Mouse (Mus musculus): Measurements from ENCODE around the gene Itln1. TPM values are rescaled to one million over a fixed set of nuclear protein-coding genes. Genes with fewer than 3 reads are reported as not detected.

Gene Itln1
- not detected in 2 replicates for total RNA-seq (2012; rRNA removed)

DNA sequence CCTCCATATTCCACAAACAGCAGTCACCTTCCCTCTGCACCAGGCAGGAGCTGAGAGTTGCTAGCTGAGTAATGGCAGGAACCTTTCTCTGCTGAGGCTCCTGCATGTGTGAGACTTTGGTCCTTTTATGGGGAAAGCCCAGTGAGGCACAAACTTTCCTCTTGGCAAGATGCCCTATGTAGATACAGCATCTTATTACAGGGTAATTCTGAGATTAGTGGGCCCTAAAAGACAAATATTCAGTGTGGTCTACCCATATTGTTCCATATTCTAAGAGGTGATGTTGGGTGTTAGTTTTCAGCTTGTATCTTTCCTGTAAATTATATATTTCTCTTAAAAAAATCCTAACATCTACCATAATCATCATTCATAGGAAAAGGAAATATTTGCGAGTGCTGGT is at the start of gene Itln1:
Gene Itln1 (minus strand): TSS at position 101 of the 400 bp plus-strand sequence.
- Histone ChIP-seq H3K4me1 (ENCODE audit: control insufficient read depth in 2 of 2, insufficient read depth in 2 of 2, low read length in 2 of 2, poor library complexity in 1 of 2) (no peaks in the 10 kb centered on the region), H3K36me3 (ENCODE audit: control insufficient read depth, insufficient read depth, low read length, poor library complexity, severe bottlenecking) (no peaks in the 10 kb centered on the region), H3K4me3 (ENCODE audit: insufficient read depth in 1 of 2, low read depth in 1 of 2, low read length in 2 of 2, poor library complexity in 1 of 2, severe bottlenecking in 1 of 2) (no peak within 1 kb of the TSS), H3K27ac (ENCODE audit: insufficient read depth, low read depth, low read length, poor library complexity, severe bottlenecking) (no peak within 1 kb of the TSS), H3K9ac (ENCODE audit: insufficient read depth, low read depth, low read length, poor library complexity, severe bottlenecking) (no peak within 1 kb of the TSS), H3K9me3 (ENCODE audit: control insufficient read depth, insufficient read depth, low read depth, low read length) (0 out of 2 replicates have a peak, but pooled peaks cover 1% of the 10 kb centered on the region)
- in situ Hi-C loops (cut with MboI; ENCODE audit: low sequenced_read_pairs in 2 of 2, unreplicated experiment in 2 of 2): no loop called here
- TF ChIP-seq CHD2 (IDR thresholded peaks at IDR 0.05; ENCODE audit: low read depth, low read length) (no peak), HCFC1 (IDR thresholded peaks at IDR 0.05; ENCODE audit: borderline replicate concordance, insufficient read depth, low read length) (no peak)
- no peak for DNase-seq (ENCODE audit: low read depth, low spot score)

GRCm38 (mm10) chr1:171584584-171584983 is 49.5 kb upstream of the Itln1 start:
- Histone ChIP-seq H3K9ac (ENCODE audit: insufficient read depth, low read depth, low read length, poor library complexity, severe bottlenecking) (no peak overlapping the region), H3K27ac (ENCODE audit: insufficient read depth, low read depth, low read length, poor library complexity, severe bottlenecking) (no peak overlapping the region), H3K36me3 (ENCODE audit: control insufficient read depth, insufficient read depth, low read length, poor library complexity, severe bottlenecking) (no peaks in the 10 kb centered on the region), H3K4me1 (ENCODE audit: control insufficient read depth in 2 of 2, insufficient read depth in 2 of 2, low read length in 2 of 2, poor library complexity in 1 of 2) (no peaks in the 10 kb centered on the region), H3K9me3 (ENCODE audit: control insufficient read depth, insufficient read depth, low read depth, low read length) (no peaks in the 10 kb centered on the region), H3K4me3 (ENCODE audit: insufficient read depth in 1 of 2, low read depth in 1 of 2, low read length in 2 of 2, poor library complexity in 1 of 2, severe bottlenecking in 1 of 2) (no peak overlapping the region)
- DNase-seq (ENCODE audit: low read depth, low spot score): no peak
- TF ChIP-seq ZNF384 (IDR thresholded peaks at IDR 0.05; ENCODE audit: low read depth, low read length) (no peak), CHD2 (IDR thresholded peaks at IDR 0.05; ENCODE audit: low read depth, low read length) (no peak), MAFK (IDR thresholded peaks at IDR 0.05; ENCODE audit: insufficient read depth, low read depth, low read length) (no peak), ZC3H11A (IDR thresholded peaks at IDR 0.05; ENCODE audit: borderline replicate concordance, low read depth, low read length) (no peak), HCFC1 (IDR thresholded peaks at IDR 0.05; ENCODE audit: borderline replicate concordance, insufficient read depth, low read length) (no peak)
- in situ Hi-C loops (cut with MboI; ENCODE audit: low sequenced_read_pairs in 2 of 2, unreplicated experiment in 2 of 2): no loop called here

- in situ Hi-C loops (cut with MboI; ENCODE audit: low sequenced_read_pairs in 2 of 2, unreplicated experiment in 2 of 2): no loop called here
- H3K27ac ChIP-seq (ENCODE audit: insufficient read depth, low read depth, low read length, poor library complexity, severe bottlenecking): no peak overlapping the region
- TF ChIP-seq MAFK (IDR thresholded peaks at IDR 0.05; ENCODE audit: insufficient read depth, low read depth, low read length) (no peak), ZC3H11A (IDR thresholded peaks at IDR 0.05; ENCODE audit: borderline replicate concordance, low read depth, low read length) (no peak), ZNF384 (IDR thresholded peaks at IDR 0.05; ENCODE audit: low read depth, low read length) (no peak), CHD2 (IDR thresholded peaks at IDR 0.05; ENCODE audit: low read depth, low read length) (no peak), HCFC1 (IDR thresholded peaks at IDR 0.05; ENCODE audit: borderline replicate concordance, insufficient read depth, low read length) (no peak)
Observed at GRCm38 (mm10) chr1:171577168-171577567, 42.1 kb upstream of the Itln1 start.

GRCm38 (mm10) chr1:171568436-171568835 is 33.3 kb upstream of the Itln1 start:
- Histone ChIP-seq H3K4me1 (ENCODE audit: control insufficient read depth in 2 of 2, insufficient read depth in 2 of 2, low read length in 2 of 2, poor library complexity in 1 of 2) (no peaks in the 10 kb centered on the region), H3K9ac (ENCODE audit: insufficient read depth, low read depth, low read length, poor library complexity, severe bottlenecking) (no peak overlapping the region), H3K36me3 (ENCODE audit: control insufficient read depth, insufficient read depth, low read length, poor library complexity, severe bottlenecking) (no peaks in the 10 kb centered on the region), H3K9me3 (ENCODE audit: control insufficient read depth, insufficient read depth, low read depth, low read length) (no peaks in the 10 kb centered on the region), H3K27ac (ENCODE audit: insufficient read depth, low read depth, low read length, poor library complexity, severe bottlenecking) (no peak overlapping the region), H3K4me3 (ENCODE audit: insufficient read depth in 1 of 2, low read depth in 1 of 2, low read length in 2 of 2, poor library complexity in 1 of 2, severe bottlenecking in 1 of 2) (no peak overlapping the region)
- TF ChIP-seq ZNF384 (IDR thresholded peaks at IDR 0.05; ENCODE audit: low read depth, low read length) (no peak), HCFC1 (IDR thresholded peaks at IDR 0.05; ENCODE audit: borderline replicate concordance, insufficient read depth, low read length) (no peak), MAFK (IDR thresholded peaks at IDR 0.05; ENCODE audit: insufficient read depth, low read depth, low read length) (no peak), CHD2 (IDR thresholded peaks at IDR 0.05; ENCODE audit: low read depth, low read length) (no peak), ZC3H11A (IDR thresholded peaks at IDR 0.05; ENCODE audit: borderline replicate concordance, low read depth, low read length) (no peak)
- in situ Hi-C loops (cut with MboI; ENCODE audit: low sequenced_read_pairs in 2 of 2, unreplicated experiment in 2 of 2): loop anchor here (5.0 kb wide), 1 partner anchor 41 kb away; no protein-coding TSS in a partner anchor
- DNase-seq (ENCODE audit: low read depth, low spot score): no peak

More at GRCm38 (mm10) chr1:171577168-171577567, 42.1 kb upstream of the Itln1 start:
- Histone ChIP-seq H3K4me3 (ENCODE audit: insufficient read depth in 1 of 2, low read depth in 1 of 2, low read length in 2 of 2, poor library complexity in 1 of 2, severe bottlenecking in 1 of 2) (no peak overlapping the region), H3K36me3 (ENCODE audit: control insufficient read depth, insufficient read depth, low read length, poor library complexity, severe bottlenecking) (no peaks in the 10 kb centered on the region), H3K9ac (ENCODE audit: insufficient read depth, low read depth, low read length, poor library complexity, severe bottlenecking) (no peak overlapping the region), H3K9me3 (ENCODE audit: control insufficient read depth, insufficient read depth, low read depth, low read length) (no peaks in the 10 kb centered on the region), H3K4me1 (ENCODE audit: control insufficient read depth in 2 of 2, insufficient read depth in 2 of 2, low read length in 2 of 2, poor library complexity in 1 of 2) (no peaks in the 10 kb centered on the region)
- DNase-seq (ENCODE audit: low read depth, low spot score): no peak

GRCm38 (mm10) chr1:171566777-171567176 is 31.7 kb upstream of the Itln1 start:
- TF ChIP-seq MAFK (IDR thresholded peaks at IDR 0.05; ENCODE audit: insufficient read depth, low read depth, low read length) (no peak), ZC3H11A (IDR thresholded peaks at IDR 0.05; ENCODE audit: borderline replicate concordance, low read depth, low read length) (0 out of 2 replicates have a peak, but pooled peaks have one; percentile 35)
- H3K9ac ChIP-seq (ENCODE audit: insufficient read depth, low read depth, low read length, poor library complexity, severe bottlenecking): no peak overlapping the region
- no peaks in the 10 kb centered on the region for H3K9me3 ChIP-seq (ENCODE audit: control insufficient read depth, insufficient read depth, low read depth, low read length)
- H3K4me1 ChIP-seq (ENCODE audit: control insufficient read depth in 2 of 2, insufficient read depth in 2 of 2, low read length in 2 of 2, poor library complexity in 1 of 2): no peaks in the 10 kb centered on the region
- peak; percentile 83 for DNase-seq (ENCODE audit: low read depth, low spot score)
- no peaks in the 10 kb centered on the region for H3K36me3 ChIP-seq (ENCODE audit: control insufficient read depth, insufficient read depth, low read length, poor library complexity, severe bottlenecking)
- no peak overlapping the region for H3K4me3 ChIP-seq (ENCODE audit: insufficient read depth in 1 of 2, low read depth in 1 of 2, low read length in 2 of 2, poor library complexity in 1 of 2, severe bottlenecking in 1 of 2)
- no peak overlapping the region for H3K27ac ChIP-seq (ENCODE audit: insufficient read depth, low read depth, low read length, poor library complexity, severe bottlenecking)
- in situ Hi-C loops (cut with MboI; ENCODE audit: low sequenced_read_pairs in 2 of 2, unreplicated experiment in 2 of 2): loop anchor here (5.0 kb wide), 1 partner anchor 39 kb away; no protein-coding TSS in a partner anchor

All from ES-E14 (cell line).